Mouse (Mus musculus): ENCODE measurements around the gene Fbxo36.

Fbxo36 gene

DNA sequence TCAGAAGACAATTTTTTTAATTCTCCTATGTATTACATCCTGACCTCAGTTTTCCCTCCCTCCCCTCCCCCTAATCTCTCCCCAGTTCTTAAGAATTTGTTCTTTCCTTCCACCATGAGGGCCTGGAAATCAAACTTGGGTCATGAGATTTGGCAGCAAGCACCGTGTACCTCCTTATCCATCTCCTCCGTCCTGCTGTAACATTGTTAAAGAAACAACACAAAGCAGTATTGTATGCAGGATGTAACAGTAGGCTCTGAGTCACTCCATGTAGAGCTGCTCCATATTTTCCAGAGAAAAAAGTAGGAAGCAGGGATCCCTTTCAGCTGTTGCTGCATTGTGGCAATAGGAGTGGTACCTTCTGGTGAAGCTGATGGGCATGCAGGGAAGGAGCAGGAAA lies 16.1 kb downstream of the Fbxo36 start:
- DNase-seq (ENCODE audit: low spot score in 2 of 2): no peak

DNA sequence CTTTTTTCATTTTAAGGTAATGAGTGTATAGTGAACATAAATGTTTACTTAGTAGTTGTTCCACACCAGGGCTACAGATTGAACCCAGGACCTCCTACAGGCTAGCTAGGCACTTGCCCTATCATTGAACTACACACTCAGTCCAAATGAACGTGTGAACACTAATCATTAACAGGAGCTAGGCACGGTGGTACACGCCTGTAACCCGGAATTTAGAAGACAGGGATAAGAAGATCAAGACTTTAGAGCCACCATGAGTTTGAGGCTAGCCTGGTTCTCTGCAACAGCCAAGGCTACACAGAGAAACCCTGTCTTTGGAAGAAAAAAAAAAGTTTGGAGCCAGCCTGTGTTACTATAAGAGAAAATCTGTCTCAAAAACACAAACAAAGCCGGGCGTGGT lies 20.0 kb downstream of the Fbxo36 start:
- DNase-seq (ENCODE audit: low spot score in 2 of 2): no peak

DNA sequence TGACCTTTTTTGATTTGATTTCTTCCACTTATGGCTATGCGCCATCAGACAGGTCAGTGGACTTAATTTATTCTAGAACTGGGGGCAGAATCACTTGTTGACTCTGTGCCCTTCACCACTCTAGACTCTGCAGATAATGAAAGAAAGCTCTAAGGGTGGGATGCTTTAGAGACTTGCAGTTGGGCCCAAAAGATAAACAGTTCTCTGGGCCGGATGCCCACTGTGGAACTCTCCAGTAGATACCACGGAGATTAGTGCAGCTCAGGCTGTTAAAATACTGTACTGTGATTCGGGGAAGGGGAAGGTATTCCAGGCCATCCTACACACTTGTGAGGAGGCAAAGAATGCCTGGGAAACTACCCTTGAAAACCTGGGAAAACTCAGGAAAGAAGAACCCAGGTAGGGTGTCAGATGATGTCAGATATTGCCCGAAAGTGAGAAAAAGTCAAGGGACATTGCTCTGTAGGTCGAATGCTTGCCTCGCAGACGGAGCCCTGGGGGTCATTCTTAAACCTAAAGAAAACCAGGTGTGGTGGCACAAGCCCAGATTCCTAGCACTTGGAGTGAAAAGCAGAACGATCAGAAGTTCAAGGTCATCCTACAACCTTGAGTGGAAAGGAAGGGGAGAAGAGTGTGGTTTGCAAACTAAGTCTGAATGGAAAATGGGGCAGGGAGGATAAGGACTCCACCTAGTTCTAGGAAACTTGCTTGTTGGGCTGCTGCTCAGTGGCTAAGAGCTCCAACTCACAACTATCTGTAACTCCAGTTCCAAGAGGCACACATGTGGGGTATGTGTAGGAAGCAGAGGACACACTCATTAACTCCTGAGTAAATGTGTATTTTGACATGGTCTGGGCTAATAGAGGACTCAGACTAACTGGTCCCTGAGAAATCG lies 21.0 kb downstream of the Fbxo36 start:
- DNase-seq (ENCODE audit: low spot score in 2 of 2): no peak

DNA sequence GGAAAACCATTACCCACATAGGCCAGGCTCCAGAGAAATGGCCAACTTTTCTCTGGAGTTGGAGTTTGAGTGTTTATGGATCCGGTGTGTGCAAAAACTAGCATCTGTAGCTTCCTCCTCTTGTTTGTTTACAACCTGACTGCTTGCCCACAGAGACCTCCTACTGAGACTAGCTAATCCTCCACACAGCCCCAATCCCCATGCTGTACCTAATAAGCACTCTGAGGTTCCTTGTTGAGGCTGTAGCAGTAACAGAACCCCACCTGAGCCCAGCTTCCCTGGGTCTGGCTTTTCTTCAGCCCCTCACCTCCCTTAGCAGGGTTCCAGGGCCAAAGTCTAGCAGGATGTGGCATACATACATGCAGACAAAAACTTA lies 21.6 kb downstream of the Fbxo36 start:
- DNase-seq (ENCODE audit: low spot score in 2 of 2): no peak

DNA sequence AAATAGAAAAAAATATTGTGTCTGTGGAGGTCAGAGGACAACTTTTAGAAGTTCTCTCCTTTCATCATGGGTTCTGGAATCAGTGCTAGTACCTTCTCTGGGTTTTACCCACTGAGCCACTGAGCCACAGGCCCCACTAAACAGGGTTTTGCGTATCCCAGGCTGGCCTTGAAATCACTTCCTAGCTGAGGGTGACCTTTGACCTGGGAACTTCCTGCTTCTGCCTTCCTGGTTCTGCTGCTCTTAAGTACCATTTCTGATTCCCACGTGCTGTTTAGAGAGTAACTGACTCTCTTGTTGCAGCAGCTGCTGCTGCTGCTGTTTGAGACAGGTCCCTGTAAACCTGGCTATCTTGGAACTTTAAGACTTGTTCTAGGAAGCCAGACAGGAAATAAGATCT lies 25.0 kb downstream of the Fbxo36 start:
- no peak for DNase-seq (ENCODE audit: low spot score in 2 of 2)

DNA sequence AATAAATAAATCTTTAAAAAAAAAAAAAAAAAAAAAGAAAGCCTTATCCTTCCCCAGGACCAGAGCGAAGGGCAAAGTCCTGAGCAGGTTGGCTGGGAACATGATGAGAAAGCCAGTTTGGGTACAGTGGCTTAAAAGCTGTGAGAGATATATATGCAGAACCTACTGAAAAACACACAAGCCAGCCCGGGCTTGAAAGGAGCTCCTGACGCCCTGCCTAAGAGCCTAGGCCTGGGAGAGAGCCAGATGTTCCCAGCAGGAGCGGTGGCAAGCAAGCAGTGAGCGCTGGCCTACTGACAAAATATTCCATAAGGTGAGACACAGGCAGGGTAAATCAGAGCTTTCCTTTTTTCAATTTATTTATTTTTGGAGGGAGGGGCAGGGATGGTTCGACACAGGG lies 26.6 kb downstream of the Fbxo36 start:
- DNase-seq (ENCODE audit: low spot score in 2 of 2): no peak

DNA sequence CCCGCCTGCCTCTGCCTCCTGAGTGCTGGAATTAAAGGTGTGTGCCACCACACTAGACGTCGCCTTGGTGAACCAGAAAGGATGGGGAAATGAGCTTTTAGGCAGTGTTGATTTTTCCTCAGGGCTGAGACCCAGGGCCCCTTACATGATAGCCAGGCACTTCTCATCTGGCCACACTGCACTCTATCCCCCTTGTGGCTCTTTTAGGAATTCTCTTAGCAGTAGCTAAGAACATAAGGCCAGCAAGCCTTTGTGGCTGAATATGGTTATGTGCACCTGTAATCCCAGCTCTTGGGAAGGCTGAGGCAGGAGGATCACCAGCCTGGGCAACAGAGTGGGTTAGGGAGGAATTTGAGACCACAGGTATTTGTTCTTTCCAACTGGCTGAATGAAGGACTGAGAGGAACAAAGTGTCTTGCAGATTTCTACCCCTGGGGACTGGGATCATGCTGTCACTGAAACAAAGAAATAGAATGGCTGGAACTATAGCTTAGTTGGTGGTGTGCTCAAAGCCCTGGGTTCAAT lies 27.1 kb downstream of the Fbxo36 start:
- DNase-seq (ENCODE audit: low spot score in 2 of 2): no peak

DNA sequence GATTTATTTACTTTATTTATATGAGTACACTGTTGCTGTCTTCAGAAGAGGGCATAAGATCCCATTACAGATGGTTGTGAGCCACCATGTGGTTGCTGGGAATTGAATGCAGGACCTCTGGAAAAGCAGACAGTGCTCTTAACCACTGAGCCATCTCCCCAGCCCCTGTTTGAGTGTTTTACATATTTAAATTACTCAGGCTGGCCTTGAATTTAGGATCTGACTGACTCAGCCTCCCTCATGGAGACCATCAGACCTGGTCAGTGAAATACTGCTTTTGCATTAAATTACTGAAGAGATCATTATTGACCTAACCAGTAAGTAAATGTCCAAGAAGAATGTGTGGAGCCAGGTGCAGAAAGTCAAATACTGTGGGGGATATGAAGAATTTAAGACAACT lies 28.7 kb downstream of the Fbxo36 start:
- no peak for DNase-seq (ENCODE audit: low spot score in 2 of 2)

DNA sequence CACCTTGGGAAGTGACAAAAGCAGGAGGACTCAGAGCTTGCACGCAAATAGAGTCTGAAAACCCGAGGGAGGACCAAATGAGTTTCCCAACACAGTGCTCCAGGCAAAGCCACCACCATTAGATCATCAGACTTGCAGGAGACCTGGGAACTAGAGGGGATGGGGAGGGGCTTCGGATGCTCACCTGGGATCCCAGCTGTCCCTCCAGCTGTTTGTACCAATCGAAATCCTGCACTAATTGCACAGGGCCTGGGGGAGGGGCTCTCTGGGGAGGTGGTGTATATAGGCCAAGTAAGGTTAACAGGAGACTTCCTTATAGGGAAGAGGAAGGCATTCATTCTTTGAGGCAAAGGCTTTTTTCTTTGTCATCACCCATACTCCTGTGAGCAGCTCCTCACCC lies 29.2 kb downstream of the Fbxo36 start:
- DNase-seq (ENCODE audit: low spot score in 2 of 2): no peak

DNA sequence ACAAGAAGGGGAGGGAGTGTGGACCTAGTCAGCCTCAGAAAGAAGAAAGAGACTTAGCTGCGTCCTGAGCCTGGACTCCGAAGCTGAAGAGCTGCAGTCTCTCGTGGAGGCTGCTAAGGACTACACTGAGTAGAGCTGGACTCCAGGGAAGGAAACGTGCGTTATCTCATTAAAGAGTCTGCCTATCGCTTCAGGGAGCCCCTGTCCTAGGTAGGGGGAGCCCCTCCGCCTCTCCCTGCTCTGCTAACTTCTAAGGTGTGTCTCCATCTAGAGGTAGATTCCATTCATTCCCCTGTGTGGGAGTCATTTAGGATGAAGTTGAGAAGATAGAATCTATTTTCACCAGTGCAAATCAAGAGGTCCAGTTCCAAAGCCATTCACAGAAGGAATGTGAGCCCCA lies 29.9 kb downstream of the Fbxo36 start:
- no peak for DNase-seq (ENCODE audit: low spot score in 2 of 2)

DNA sequence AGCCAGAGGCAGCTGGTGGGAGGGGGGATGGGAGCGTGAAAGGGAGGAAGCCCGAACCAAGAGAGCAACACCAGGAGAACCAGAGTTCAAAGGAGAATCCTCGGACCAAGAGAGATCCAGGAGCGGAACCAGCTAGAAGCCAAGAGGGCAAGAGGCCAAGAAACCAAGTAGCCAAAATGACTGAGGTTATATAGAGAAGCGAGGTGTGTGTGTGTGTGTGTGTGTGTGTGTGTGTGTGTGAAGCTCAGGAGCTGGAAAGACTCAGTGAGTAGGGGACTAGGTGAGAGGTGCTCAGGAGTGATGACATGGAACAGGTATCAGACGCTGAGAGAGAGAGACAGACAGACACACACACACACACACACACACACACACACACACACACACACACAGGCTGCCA lies 31.5 kb downstream of the Fbxo36 start:
- DNase-seq (ENCODE audit: low spot score in 2 of 2): no peak

DNA sequence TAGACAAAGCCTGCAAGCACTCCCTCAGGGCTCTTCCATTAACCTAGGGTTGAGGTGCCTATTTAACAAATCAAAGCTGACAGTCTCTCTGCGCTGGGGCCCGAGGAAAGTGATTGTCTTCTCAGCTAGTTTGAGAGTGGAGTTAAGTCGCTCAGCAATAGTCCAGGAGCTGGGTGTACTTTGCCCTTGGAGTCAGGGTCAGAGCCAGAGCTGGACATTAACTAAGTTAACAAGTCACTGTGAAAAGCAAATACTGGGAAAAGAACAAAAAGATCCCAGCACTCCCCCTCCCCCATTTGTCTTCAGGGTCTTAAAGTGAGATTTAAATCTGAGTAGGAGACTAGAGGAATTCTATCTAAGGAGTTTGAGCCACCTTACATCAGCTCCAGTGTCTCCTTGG lies 32.5 kb downstream of the Fbxo36 start:
- no peak for DNase-seq (ENCODE audit: low spot score in 2 of 2)

DNA sequence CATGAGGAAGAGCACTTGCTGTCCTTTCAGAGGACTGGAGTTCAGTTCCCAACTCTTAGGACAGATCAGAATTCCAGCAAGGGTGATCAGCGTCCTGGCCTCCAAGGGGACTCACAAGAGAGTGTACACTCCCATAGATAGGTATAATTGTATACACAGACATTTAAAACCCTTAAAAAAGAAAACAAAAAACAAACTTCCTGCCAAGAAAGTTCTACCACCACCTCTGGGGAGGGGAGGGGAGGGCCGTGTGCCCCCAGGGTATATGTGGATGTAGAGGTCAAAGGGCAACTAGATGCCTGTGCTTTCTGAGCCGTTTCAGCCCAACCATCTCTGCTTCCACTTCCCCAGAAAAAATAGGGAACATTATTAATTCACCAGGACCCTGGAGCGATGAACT lies 33.3 kb downstream of the Fbxo36 start:
- DNase-seq (ENCODE audit: low spot score in 2 of 2): no peak

DNA sequence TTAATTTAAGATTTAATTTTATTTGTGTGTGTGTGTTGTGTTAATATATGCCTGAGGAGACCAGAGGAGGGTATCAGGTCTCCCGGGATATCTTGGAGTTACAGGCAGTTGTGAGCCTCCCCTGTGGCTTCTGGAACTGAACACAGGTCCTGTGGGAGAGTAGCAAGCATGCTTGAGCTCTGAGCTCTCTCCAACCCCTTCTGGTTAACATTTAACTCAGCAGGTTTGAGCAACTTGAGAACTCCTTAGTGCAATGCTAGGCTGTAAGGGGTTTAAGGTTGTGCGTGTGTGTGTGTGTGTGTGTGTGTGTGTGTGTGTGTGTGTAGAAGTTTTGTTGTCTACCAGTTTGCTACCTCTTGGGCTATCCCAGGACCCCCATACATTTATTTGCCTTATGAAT lies 37.9 kb downstream of the Fbxo36 start:
- DNase-seq (ENCODE audit: low spot score in 2 of 2): no peak

DNA sequence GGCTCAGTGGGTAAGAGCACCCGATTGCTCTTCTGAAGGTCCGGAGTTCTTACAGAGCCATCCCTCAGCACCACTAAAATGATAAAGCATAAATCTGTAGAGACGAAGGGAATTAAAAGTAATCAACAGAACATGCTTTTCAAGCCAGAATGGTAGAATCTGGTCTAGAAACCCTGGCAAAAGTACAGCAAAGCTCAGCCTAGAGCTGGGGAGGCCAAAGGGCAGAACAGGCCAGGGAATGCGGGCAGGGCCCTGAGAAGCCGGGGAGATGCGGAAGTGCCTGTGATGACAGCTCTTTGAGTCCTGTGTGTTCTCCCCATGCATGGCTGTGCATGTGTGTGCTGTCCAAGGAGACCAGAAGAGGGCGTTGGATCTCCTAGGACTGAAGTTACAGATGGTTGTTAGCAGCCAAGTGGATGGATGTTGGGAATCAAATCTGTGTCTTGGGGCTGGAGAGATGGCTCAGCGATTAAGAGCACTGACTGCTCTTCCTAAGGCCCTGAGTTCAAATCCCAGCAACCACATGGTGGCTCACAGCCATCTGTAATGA lies 40.0 kb downstream of the Fbxo36 start:
- no peak for DNase-seq (ENCODE audit: low spot score in 2 of 2)

DNA sequence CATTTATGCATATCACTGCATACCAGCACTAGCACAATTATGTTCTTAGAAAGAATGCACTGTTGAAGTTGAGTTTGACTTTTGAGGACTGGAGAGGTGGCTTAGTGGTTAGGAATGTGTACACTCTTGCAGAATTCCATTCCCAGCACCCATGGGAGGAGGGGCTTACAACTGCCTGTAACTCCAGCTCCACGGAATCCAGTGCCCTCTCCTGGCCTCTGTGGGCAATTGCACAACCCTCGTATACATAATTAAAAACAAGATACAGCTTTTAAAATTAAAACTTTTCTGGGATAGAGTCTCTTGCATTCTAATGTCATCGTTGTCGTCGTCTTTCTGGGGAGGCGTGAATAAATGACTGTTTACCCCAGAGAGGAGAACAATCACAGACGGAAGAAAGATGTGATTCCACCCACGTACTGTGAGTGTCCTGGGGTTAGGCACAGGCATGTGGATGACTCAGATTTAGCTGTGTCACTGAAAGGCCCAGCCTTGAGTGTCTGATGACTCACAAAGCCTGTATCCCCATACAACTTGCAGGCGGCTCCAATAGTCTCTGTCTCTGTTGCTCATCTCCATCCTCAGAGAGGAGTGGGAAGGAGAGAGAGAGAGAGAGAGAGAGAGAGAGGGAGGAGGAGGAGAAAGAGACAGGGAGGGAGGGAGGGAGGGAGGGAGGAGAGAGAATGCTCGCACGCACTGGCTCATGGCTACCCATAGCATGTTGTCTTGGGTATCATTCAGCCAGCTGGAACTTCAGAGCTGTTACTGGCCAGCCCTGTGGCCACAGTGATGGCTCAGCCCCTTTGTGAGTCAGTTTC lies 41.8 kb downstream of the Fbxo36 start:
- DNase-seq (ENCODE audit: low spot score in 2 of 2): no peak

DNA sequence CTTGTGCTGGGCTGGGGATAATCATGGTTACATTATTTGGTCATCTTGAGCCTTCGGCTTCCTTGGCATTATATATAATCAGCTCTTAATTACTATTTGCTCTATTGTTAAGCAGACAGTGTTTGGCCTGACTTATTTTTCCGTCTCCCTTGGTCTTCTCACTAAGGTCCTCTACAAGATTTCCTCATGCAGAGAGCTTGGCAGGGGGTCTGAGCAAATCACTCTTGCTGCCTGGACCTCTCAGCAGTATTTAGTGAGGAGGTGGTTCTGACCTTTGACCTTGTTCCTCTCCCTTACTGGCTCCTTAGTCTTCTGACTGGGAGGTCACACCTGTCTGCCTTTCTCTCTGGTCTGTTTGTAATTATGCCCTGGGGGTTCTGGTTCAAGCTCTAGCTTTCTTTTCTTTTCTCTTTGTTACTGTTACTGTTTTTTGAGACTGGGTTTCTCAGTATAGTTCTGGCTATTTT lies 42.5 kb downstream of the Fbxo36 start:
- no peak for DNase-seq (ENCODE audit: low spot score in 2 of 2)

DNA sequence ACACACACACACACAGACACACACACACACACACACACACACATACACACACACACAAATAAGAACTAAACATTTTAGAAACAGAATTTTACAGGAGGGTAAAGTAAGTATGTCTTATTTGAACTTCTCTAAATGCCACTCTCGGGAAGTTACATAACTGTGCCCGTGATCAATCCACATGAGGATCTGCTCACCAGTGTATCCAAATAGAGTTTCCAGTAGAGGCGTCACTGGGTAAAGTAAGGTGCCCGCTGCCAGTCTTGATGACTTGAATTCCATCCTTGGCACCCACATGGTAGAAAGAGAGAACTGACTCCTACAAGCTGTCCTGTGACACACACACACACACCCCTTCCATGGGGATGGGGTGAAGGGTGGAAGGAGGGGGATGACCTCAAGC lies 43.3 kb downstream of the Fbxo36 start:
- no peak for DNase-seq (ENCODE audit: low spot score in 2 of 2)

DNA sequence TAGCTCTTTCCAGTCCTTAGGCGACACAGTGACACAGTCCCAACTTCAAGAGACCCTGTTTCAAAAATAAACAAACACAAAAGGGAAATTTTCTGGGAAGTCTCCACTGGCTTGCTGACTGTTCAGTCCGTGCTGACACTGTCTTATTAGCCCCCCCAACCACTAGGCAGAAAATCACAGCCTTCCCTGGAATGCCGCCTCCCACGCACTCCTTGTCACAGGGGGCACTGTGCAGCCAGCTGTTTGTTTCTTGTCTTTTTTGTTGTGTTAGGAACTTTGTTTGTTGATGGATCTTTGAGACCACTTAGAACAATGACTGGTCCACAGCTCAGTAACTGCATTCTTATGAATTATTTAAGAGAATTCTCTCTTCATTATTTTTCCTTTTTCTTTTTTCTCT lies 44.2 kb downstream of the Fbxo36 start:
- no peak for DNase-seq (ENCODE audit: low spot score in 2 of 2)

DNA sequence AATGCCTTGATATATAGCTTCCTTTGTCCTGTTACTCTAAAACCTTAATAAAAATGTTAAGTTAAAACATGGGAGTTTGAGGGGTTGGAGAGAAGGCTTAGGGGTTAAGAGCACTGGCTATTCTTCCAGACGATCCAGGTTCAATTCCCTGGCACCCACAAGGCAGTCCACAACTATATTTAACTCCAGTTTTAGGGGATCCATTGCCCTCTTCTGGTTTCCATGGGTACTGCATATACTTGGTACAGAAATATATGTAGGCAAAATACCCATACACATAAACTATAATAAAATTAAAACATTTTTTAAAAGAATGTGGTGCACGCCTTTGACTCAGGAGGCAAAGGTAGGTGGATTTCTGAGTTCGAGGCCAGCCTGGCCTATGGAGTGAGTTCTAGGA lies 45.5 kb downstream of the Fbxo36 start:
- DNase-seq (ENCODE audit: low spot score in 2 of 2): no peak

DNA sequence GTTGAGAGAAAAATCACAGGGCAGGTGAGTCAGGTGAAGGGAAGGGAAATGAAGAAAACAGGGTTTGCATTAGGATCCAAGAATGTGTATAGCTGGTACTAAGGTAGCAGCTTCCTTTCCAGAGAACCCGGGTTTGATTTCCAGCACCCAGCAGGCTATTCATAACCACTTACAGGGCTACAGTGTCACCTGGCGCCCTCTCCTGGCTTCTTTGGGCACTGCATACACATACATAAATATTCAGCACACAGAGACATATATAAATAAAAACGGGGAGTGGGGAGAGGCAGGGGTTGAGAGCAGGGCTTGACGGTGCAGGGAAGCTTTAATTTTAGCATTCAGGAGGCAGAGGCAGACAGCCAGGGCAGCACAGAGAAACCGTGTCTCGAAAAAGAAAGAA lies 46.3 kb downstream of the Fbxo36 start:
- no peak for DNase-seq (ENCODE audit: low spot score in 2 of 2)

DNA sequence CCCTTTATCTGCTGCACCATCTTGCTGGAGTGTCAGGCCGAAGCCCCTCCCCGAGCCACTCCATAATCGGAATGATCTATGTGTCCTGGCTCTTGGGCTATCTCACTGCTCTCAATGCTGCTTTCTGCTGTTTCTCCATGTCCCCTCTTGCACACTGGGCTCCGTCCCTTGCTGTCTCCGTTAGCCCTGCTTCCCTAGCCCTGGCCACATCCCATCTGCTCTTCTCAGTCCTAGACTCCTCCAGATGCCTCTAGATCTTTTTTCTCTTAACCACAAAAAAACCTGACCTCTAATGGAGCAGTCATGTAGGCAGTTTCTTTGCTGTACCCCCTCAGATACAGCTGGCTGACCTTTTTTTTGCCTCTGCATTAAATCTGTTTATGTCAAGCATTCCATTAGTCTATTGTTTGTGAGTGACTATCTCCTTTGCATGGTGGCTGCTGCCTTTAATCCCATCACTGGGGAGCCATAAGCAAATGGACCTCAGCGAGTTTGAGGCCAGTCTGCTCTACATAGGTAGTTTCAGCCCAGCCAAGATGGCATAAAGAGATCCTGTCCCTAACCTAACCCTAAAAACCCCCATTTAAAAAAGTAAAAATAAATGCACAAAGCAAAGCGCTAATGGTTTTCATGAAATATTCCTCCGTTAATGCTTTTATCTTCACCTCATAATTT lies 49.8 kb downstream of the Fbxo36 start:
- no peak for DNase-seq (ENCODE audit: low spot score in 2 of 2)

All from spleen, postnatal 4 days (tissue).